ENCODE assay signal across 9 mouse cellular contexts in genomic region chr8:124926351-124926771, GRCm38 (mm10). TPM values are rescaled to one million over a fixed set of nuclear protein-coding genes. Genes with fewer than 3 reads are reported as not detected.
DNase-seq lines count a peak whose midpoint lies in the region; ATAC-seq and TF ChIP-seq lines count a peak whose summit lies in the region.
"Had no signal": no experiment of that assay in that cellular context is flagged by ENCODE, and none has a peak within 500 bp of the region (broad histone marks: within the 10 kb centered on the region; RNA-seq: fewer than 3 reads in every experiment).

No protein-coding gene starts in this region.

- peaks cover 37% of the 10 kb centered on the region for H3K4me1 ChIP-seq in limb, embryonic 13.5 days
- H3K4me1 ChIP-seq in limb, embryonic 10.5 days, result peaks cover 5% of the 10 kb centered on the region; the same call in 1 of the 2 replicates
- H3K4me1 ChIP-seq in embryonic facial prominence, embryonic 15.5 days, result peaks cover 21% of the 10 kb centered on the region
- peaks cover 80% of the 10 kb centered on the region for H3K4me1 ChIP-seq in heart, postnatal 0 days (ENCODE audit: control insufficient read depth, insufficient read depth)

- no peak for ATAC-seq in limb, embryonic 13.5 days (ENCODE audit: low FRiP score, low read depth)
- 0 out of 2 replicates have a peak, but pooled peaks have one; percentile 22 for ATAC-seq in embryonic facial prominence, embryonic 15.5 days (ENCODE audit: insufficient number of reproducible peaks, low FRiP score, low TSS enrichment, low read depth)
- peak; percentile 76 for ATAC-seq in heart, postnatal 0 days (ENCODE audit: insufficient read depth, low read depth)

- DNase-seq in limb, embryonic 10.5 days (ENCODE audit: low spot score), result no peak
- DNase-seq in heart, postnatal 0 days (ENCODE audit: low spot score), result peak; percentile 76
- peak; percentile 73 to 87 for DNase-seq in lung, postnatal 4 days
- no peak for DNase-seq in spleen, adult 12 weeks (ENCODE audit: low spot score)
- DNase-seq in frontal cortex, postnatal 10 days (ENCODE audit: low spot score in 2 of 2), result no peak
- no peak for DNase-seq in T-cell, adult 2 months (ENCODE audit: low spot score)

- peak overlapping the region; percentile 10; the same call in 1 of the 2 replicates for H3K27ac ChIP-seq in limb, embryonic 13.5 days
- H3K27ac ChIP-seq in limb, embryonic 10.5 days, result no peak overlapping the region
- peak overlapping the region; percentile 29; the same call in 1 of the 2 replicates for H3K27ac ChIP-seq in embryonic facial prominence, embryonic 15.5 days (replicated peaks)
- peak overlapping the region; percentile 83 for H3K27ac ChIP-seq in heart, postnatal 0 days (ENCODE audit: low read depth)
- H3K27ac ChIP-seq: embryonic facial prominence, embryonic 13.5 days had no signal

- peaks cover 3% of the 10 kb centered on the region; the same call in 1 of the 2 replicates for H3K9me3 ChIP-seq in limb, embryonic 13.5 days
- no peaks in the 10 kb centered on the region for H3K9me3 ChIP-seq in limb, embryonic 10.5 days (replicated peaks)
- H3K9me3 ChIP-seq in embryonic facial prominence, embryonic 15.5 days (replicated peaks), result no peaks in the 10 kb centered on the region
- H3K9me3 ChIP-seq in heart, postnatal 0 days (replicated peaks; ENCODE audit: control insufficient read depth, low read length), result no peaks in the 10 kb centered on the region
- H3K9me3 ChIP-seq: embryonic facial prominence, embryonic 13.5 days had no signal

- no peak for TF ChIP-seq CTCF in heart, postnatal 0 days (IDR thresholded peaks at IDR 0.05; ENCODE audit: low read depth)

- H3K4me3 ChIP-seq in limb, embryonic 13.5 days, result no peak overlapping the region
- no peak overlapping the region for H3K4me3 ChIP-seq in limb, embryonic 10.5 days
- H3K4me3 ChIP-seq in embryonic facial prominence, embryonic 15.5 days (replicated peaks), result no peak overlapping the region
- H3K4me3 ChIP-seq in heart, postnatal 0 days (ENCODE audit: low read depth, low read length), result no peak overlapping the region
- H3K4me3 ChIP-seq: embryonic facial prominence, embryonic 13.5 days had no signal

- peaks cover 24% of the 10 kb centered on the region for H3K36me3 ChIP-seq in limb, embryonic 13.5 days
- H3K36me3 ChIP-seq in limb, embryonic 10.5 days, result peaks cover 43% of the 10 kb centered on the region
- H3K36me3 ChIP-seq in embryonic facial prominence, embryonic 15.5 days, result peaks cover 5% of the 10 kb centered on the region; the same call in 1 of the 2 replicates
- H3K36me3 ChIP-seq in heart, postnatal 0 days (replicated peaks; ENCODE audit: control insufficient read depth, insufficient read depth, low read length), result no peaks in the 10 kb centered on the region

- H3K9ac ChIP-seq in limb, embryonic 13.5 days, result no peak overlapping the region
- H3K9ac ChIP-seq in embryonic facial prominence, embryonic 15.5 days, result no peak overlapping the region
- H3K9ac ChIP-seq in heart, postnatal 0 days (replicated peaks; ENCODE audit: low read depth, low read length), result 0 out of 2 replicates have a peak overlapping the region, but pooled peaks have one; percentile 35
- H3K9ac ChIP-seq: embryonic facial prominence, embryonic 13.5 days had no signal

- H3K27me3 ChIP-seq in limb, embryonic 13.5 days, result no peaks in the 10 kb centered on the region
- no peaks in the 10 kb centered on the region for H3K27me3 ChIP-seq in limb, embryonic 10.5 days (ENCODE audit: low read depth, poor library complexity, severe bottlenecking)
- H3K27me3 ChIP-seq in embryonic facial prominence, embryonic 15.5 days, result no peaks in the 10 kb centered on the region
- H3K27me3 ChIP-seq in heart, postnatal 0 days (ENCODE audit: control insufficient read depth, insufficient read depth, low read length), result no peaks in the 10 kb centered on the region
- H3K27me3 ChIP-seq: embryonic facial prominence, embryonic 13.5 days had no signal

- H3K4me2 ChIP-seq in limb, embryonic 13.5 days (replicated peaks), result no peak overlapping the region
- H3K4me2 ChIP-seq in embryonic facial prominence, embryonic 15.5 days (replicated peaks), result no peak overlapping the region
- H3K4me2 ChIP-seq in heart, postnatal 0 days (ENCODE audit: low read depth, low read length), result no peak overlapping the region
- H3K4me2 ChIP-seq: embryonic facial prominence, embryonic 13.5 days had no signal

- WGBS in limb, embryonic 13.5 days, result 82% methylated on average over 10 of the region's 10 CpGs
- WGBS in limb, embryonic 10.5 days, result 91% methylated on average over 10 of the region's 10 CpGs
- 61% methylated on average over 10 of the region's 10 CpGs for WGBS in embryonic facial prominence, embryonic 15.5 days
- WGBS in heart, postnatal 0 days, result 9% methylated on average over 10 of the region's 10 CpGs

- TF ChIP-seq EP300 in heart, postnatal 0 days (IDR thresholded peaks at IDR 0.05; ENCODE audit: low read depth), result no peak

RNA-seq across cellular contexts. Expression of gene Egln1, which starts 22.8 kb away (rescaled TPM):
- polyA plus RNA-seq in limb, embryonic 13.5 days (2015; fragmentation: Nextera tagmentation; extraction: Ambion mirVana), result 11.9 and 13.5 TPM in 2 replicates
- polyA plus RNA-seq in limb, embryonic 10.5 days (2016; fragmentation: Nextera tagmentation; extraction: Ambion mirVana), result 9.9 and 10.1 TPM in 2 replicates
- 13.6 and 15.6 TPM in 2 replicates for polyA plus RNA-seq in embryonic facial prominence, embryonic 15.5 days (2015; fragmentation: Nextera tagmentation; extraction: Ambion mirVana)
- total RNA-seq in heart, postnatal 0 days (2014; rRNA removed; ENCODE audit: low replicate concordance), result 60.9 and 79.6 TPM in 2 replicates
- 16.5 and 17.7 TPM in 2 replicates for polyA plus RNA-seq in heart, postnatal 0 days (2015; fragmentation: Nextera tagmentation; extraction: Ambion mirVana)

RNA-seq across cellular contexts. Expression of gene Sprtn, which starts 28.7 kb away (rescaled TPM):
- 9.1 and 9.3 TPM in 2 replicates for polyA plus RNA-seq in limb, embryonic 13.5 days (2015; fragmentation: Nextera tagmentation; extraction: Ambion mirVana)
- polyA plus RNA-seq in limb, embryonic 10.5 days (2016; fragmentation: Nextera tagmentation; extraction: Ambion mirVana), result 9.3 and 10.4 TPM in 2 replicates
- 12.4 and 12.6 TPM in 2 replicates for polyA plus RNA-seq in embryonic facial prominence, embryonic 15.5 days (2015; fragmentation: Nextera tagmentation; extraction: Ambion mirVana)
- 9.6 and 14.5 TPM in 2 replicates for total RNA-seq in heart, postnatal 0 days (2014; rRNA removed; ENCODE audit: low replicate concordance)
- polyA plus RNA-seq in heart, postnatal 0 days (2015; fragmentation: Nextera tagmentation; extraction: Ambion mirVana), result 5.1 and 6.7 TPM in 2 replicates

RNA-seq across cellular contexts. Expression of gene Exoc8, which starts 28.9 kb away (rescaled TPM):
- polyA plus RNA-seq in limb, embryonic 13.5 days (2015; fragmentation: Nextera tagmentation; extraction: Ambion mirVana), result 8.4 and 8.5 TPM in 2 replicates
- polyA plus RNA-seq in limb, embryonic 10.5 days (2016; fragmentation: Nextera tagmentation; extraction: Ambion mirVana), result 8.7 and 9.2 TPM in 2 replicates
- 8.9 and 9.5 TPM in 2 replicates for polyA plus RNA-seq in embryonic facial prominence, embryonic 15.5 days (2015; fragmentation: Nextera tagmentation; extraction: Ambion mirVana)
- total RNA-seq in heart, postnatal 0 days (2014; rRNA removed; ENCODE audit: low replicate concordance), result 9.0 and 16.9 TPM in 2 replicates
- polyA plus RNA-seq in heart, postnatal 0 days (2015; fragmentation: Nextera tagmentation; extraction: Ambion mirVana), result 5.0 and 5.3 TPM in 2 replicates

Comparison
In these comparisons a context has a peak if more than half of its experiments do, and no peak if none do; other contexts are left out.
1. DNase-seq: peak in heart, postnatal 0 days (single experiment) and lung, postnatal 4 days (2 of 2); none in limb, embryonic 10.5 days (single experiment), spleen, adult 12 weeks (single experiment), frontal cortex, postnatal 10 days (0 of 2) and T-cell, adult 2 months (single experiment).